Mouse (Mus musculus): ENCODE data around the gene AC140267.1.

AC140267.1 gene

DNA sequence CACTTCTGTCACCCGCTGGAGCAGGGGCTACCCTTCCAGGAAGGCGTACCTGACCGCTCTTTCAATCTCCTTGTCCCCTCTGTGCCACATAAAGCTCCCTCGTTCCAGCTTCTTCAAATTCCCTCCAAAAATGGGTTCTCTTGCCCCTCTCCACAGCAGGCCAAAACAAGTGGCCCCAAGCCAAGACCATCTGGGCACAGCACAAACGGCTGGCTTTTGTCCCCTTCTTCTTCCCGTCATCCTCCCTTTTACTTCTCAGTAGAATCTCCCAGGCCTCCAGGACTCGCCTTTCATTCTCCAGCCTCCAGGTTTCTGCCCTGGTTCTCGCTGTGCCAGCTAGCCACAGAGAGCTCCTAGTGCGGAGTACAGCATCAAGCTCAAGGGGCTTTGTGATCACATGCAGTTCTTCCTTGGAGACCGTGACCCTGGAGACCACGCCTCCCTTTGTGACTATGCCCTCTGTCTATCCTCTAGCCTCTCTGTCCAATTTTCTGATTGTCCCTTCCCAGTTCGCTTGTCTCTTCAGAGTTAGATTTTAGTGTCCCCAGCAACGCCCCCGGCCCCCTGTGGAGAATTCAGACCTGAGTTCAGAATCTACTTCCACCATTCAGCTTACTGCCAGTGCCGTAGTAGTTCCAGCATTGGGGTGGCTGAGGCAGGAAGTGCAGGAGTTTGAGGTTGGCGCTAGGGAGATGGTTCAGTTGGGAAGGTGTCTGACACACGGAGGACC, 7.4 kb upstream of the AC140267.1 start:
- CTCF ChIA-PET: interaction anchor here (0.6 kb wide), 1 partner anchor 11 kb away, joined by 3 read pairs; no protein-coding TSS in a partner anchor

GRCm38 (mm10) chr15:80232331-80232730, 3.3 kb upstream of the AC140267.1 start:
- CTCF ChIA-PET: no interaction called here

DNA sequence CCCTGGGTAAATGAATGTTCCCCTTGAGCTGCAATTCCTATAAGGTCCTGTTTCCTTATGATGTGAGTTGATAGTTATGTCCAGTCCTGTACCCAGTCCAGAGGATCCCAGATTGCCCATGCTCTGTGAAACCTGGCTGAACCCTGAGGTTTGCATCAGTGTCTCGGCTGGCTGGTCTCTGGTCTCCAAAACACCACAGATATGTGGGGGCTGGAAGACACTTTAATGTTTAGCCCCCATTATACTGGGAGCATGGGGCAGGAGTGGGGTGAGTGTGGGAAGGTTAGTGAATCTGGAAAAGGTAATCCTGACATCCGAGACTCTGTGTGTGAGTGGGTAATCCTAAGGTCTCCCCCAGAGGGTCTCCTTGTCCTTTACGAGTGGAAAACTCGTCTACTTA, 2.6 kb upstream of the AC140267.1 start:
- CTCF ChIA-PET: no interaction called here

- CTCF ChIA-PET: interaction anchor here (0.7 kb wide), 1 partner anchor 299 kb away, joined by 4 read pairs; no protein-coding TSS in a partner anchor
These were observed 1.7 kb upstream of the AC140267.1 start, which contains the start of gene Mief1 for GRCm38 (mm10) chr15:80233733-80234509. Mief1 (plus strand) TSS chr15:80234018.

DNA sequence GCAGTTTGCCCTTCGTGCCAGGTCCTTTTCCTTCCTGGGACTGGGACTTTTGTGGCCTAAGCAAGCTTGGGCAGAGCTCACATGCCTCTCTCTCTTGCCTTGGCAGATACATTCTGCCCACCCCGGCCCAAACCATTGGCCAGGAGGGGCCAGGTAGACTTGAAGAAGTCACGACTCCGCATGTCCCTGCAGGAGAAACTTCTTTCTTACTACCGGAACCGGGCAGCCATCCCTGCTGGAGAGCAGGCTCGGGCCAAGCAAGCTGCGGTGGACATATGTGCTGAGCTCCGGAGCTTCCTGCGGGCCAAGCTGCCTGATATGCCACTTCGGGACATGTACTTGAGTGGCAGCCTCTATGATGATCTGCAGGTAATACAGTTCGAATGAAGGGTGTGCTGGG, 12.5 kb downstream of the AC140267.1 start:
- CTCF ChIA-PET: interaction anchor here (0.7 kb wide), 1 partner anchor 9 kb away, joined by 3 read pairs; no protein-coding TSS in a partner anchor

GRCm38 (mm10) chr15:80248596-80248995, 13.0 kb downstream of the AC140267.1 start:
- CTCF ChIA-PET: interaction anchor here (0.7 kb wide), 1 partner anchor 10 kb away, joined by 3 read pairs; no protein-coding TSS in a partner anchor

DNA sequence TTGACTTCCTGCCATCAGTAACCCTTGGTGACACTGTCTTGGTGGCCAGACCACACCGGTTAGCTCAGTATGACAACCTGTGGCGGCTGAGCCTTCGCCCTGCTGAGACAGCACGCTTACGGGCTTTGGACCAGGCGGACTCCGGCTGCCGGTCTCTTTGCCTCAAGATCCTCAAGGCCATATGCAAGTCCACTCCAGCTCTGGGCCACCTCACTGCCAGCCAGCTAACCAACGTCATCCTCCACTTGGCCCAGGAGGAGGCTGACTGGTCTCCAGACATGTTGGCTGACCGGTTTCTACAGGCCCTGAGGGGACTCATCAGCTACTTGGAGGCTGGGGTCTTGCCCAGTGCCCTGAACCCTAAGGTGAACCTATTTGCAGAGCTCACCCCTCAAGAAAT, 14.0 kb downstream of the AC140267.1 start:
- CTCF ChIA-PET: no interaction called here

- CTCF ChIA-PET: no interaction called here
These were observed 15.0 kb downstream of the AC140267.1 start for GRCm38 (mm10) chr15:80250586-80250985.

- CTCF ChIA-PET: no interaction called here
These were observed 17.9 kb downstream of the AC140267.1 start for GRCm38 (mm10) chr15:80253530-80253929.

DNA sequence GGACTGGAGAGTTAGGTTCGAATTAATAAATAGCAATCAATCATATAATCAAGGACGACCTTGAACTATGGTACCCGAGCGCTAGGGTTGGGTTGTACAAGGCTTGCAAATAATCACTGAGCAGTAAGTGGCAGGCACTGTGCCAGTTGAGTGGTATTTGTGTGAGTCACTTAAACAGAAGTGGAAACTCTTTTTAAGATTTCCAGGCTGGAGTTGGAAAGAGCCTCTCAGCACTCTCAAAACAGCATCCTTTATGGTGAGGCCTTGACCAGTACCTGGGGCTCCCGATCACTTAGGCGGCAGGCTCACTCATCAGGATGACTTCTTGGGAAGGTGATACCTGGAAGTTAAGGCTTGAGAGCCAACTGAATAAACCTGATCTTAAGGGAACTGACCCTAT, 18.6 kb downstream of the AC140267.1 start:
- CTCF ChIA-PET: interaction anchor here (1.1 kb wide), 1 partner anchor 23 kb away, joined by 4 read pairs; no protein-coding TSS in a partner anchor

DNA sequence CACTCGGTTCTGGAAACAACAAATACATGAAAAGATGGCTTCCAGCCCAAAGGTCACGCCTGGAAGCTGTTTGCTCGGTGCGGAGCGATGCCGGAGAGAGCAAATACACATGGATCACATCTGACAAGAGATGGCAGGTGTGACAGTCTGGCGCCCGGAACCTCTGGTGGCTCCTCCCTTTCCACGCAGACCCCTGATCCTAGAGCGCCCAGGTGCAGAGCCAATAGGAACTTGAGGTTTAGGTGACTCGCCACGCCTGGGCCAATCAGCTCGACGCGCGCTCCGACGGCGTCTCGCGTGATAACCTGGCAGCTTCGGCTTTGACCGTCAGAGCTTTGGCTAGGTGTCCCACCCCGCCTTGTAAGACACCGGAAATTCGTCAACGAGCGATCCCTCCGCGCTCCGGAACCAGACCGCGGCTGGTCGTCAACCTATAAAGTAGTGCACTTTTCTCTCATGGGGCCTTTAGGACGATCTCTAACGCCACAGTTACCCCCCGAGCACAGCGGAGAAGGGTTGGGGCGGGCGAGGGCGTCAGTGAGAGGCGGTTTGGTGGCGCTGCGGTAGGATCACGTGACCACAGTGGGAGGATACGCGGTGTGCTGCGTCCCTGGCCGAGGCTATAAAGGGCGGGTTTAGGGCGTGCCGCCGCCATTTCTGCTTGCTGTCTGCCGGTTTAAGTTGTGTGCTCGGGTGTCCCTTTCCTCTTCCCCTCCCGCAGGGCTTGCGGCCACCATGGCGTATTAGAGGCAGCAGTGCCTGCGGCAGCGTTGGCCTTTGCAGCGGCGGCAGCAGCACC, 19.4 kb downstream of the AC140267.1 start, which contains the start of gene Atf4:
Gene Atf4 (plus strand): TSS at position 338 of the 799 bp plus-strand sequence.
- CTCF ChIA-PET: interaction anchor here (0.5 to 1.1 kb wide), 3 partner anchors 24 to 1375 kb away, joined by 3 to 7 read pairs (median 4); no protein-coding TSS in a partner anchor

DNA sequence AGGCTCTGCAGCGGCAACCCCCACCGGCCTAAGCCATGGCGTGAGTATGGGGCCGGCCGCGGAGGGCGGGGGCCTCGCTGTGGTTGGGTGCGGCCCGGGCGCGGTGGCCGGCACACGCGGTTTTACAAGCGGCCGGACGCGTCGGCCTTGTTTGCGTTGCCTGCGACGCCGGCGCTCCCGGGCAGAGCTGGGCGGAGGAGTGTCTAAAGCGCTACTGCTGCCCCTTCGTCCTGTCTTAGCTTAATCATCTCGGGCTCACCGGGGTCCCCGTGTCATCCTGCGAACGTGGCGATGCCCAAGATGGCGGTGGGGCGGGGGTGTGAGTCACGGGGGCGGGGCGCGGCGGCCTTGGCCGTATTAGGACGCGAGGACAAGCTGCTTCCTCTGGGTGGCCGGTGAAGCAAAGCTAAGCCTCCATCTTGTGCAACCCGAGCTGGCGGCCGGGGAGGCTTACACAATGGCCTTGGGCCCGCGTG, 20.0 kb downstream of the AC140267.1 start:
- CTCF ChIA-PET: interaction anchor here (0.5 to 0.6 kb wide), 2 partner anchors 44 to 1375 kb away, joined by 3 to 7 read pairs; no protein-coding TSS in a partner anchor

- CTCF ChIA-PET: interaction anchor here (0.5 kb wide), 1 partner anchor 379 kb away, joined by 10 read pairs; no protein-coding TSS in a partner anchor
These were observed 20.6 kb downstream of the AC140267.1 start for GRCm38 (mm10) chr15:80256242-80256641.

GRCm38 (mm10) chr15:80256656-80257601, 21.3 kb downstream of the AC140267.1 start:
- CTCF ChIA-PET: interaction anchor here (0.5 kb wide), 1 partner anchor 378 kb away, joined by 10 read pairs; no protein-coding TSS in a partner anchor

DNA sequence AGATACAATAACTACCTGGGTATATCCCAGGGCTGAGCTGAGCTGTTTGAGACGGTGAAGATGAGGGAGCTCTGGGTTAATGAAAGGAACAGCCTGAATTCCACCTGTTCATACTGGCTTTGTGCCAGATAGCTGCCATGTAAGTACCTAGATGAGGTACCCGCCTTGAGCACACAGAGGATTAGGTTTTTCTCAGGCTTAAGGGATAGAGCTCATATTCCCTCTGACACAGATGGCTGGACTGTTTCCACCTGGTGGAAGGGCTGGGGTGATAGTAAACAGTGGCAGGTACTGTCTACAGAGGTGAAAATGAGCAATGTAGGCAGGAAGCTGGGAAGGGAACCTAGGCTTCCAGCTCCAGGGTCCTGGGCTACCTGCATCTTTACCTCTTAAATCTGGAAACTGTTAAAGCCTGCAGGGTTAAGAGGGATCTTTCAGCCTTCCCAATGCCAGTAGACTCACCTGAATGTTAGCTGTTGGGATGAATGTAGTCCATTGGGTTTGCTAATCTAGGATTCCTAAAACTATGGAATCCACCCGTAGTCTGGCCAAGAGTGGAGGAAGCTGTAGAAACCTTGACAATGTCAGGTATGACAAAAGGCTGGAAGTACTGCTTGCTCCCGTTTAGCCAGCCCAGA, 22.1 kb downstream of the AC140267.1 start:
- CTCF ChIA-PET: no interaction called here

GRCm38 (mm10) chr15:80258240-80259170, 22.9 kb downstream of the AC140267.1 start:
- CTCF ChIA-PET: interaction anchor here (0.6 to 1.1 kb wide), 3 partner anchors 22 to 1304 kb away, joined by 3 read pairs; no protein-coding TSS in a partner anchor

DNA sequence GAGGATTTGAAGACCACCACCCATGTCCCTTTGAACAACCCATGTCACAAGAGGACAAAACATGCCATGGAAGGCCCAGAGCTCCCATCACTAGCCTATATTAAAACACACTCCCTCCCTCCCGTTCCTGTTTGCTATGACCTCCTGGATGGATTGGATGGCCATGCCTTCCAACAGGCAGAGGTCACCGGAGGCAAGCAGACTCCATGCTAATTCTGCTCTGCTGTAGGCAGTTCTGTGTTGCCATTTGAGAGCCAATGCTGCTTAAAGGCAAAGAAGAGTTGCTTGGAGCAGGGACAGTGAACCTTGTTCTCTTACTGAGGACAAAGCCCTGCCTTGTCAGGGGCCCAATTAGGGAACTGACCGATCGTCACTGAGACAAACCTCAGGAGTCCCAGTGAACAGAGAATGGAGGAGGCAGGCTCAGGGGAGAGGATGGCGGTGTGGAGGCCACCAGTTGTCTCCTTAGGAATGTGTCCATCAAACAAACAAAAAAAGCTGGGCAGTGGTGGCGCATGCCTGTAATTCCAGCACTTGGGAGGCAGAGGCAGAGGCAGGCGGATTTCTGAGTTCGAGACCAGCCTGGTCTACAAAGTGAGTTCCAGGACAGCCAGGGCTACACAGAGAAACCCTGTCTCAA, 23.9 kb downstream of the AC140267.1 start:
- CTCF ChIA-PET: interaction anchor here (0.7 to 1.1 kb wide), 2 partner anchors 23 to 408 kb away, joined by 3 read pairs; no protein-coding TSS in a partner anchor

DNA sequence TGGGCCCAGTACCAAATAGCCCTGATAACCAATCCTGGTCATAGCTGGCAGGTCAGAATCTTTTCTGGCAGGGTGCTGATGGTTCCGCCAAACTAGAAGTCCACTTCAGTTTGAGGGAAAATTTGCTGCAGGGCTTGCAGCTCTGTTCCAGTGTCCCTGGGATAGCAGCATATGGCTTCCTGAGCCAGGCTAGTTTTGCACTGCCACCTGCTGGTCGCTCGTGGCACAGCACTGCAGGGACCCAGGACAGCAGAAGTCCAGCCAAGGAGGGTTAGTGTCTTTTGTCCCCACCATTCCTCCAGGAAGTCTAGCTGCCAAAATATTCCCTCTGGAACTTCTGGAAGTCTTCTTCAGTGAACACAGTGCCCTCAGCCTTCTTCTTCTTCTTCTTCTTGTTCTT, 25.0 kb downstream of the AC140267.1 start:
- CTCF ChIA-PET: interaction anchor here (0.6 kb wide), 2 partner anchors 176 to 1536 kb away, joined by 4 to 7 read pairs; no protein-coding TSS in a partner anchor

All from spleen, embryonic (tissue).